Mouse (Mus musculus) embryonic facial prominence, embryonic 11.5 days (tissue): Measurements from ENCODE around the gene Acap2. TPM values are rescaled to one million over a fixed set of nuclear protein-coding genes. Genes with fewer than 3 reads are reported as not detected.

ENCODE experiments used
- ATAC-seq: fragments of 200-750 bp; cut with Nextera tagmentation; replicated peaks from 2 replicates; pipeline ENCODE4 v1.8.0; 2017; ENCODE audit warnings: low read depth; ENCODE audit not compliant: insufficient number of reproducible peaks, low FRiP score, low TSS enrichment
- DNase-seq: peaks from one replicate; pipeline ENCODE4 v3.0.0-alpha.2; 2015; ENCODE audit warnings: low spot score
- H3K27ac ChIP-seq: fragments of 300-500 bp; sonication (generic); replicated peaks from 2 replicates; pipeline ENCODE4 v1.5.1; 2014; ENCODE audit warnings: mild to moderate bottlenecking, low read depth, low read length, control low read depth
- H3K27me3 ChIP-seq: fragments of 300-500 bp; sonication (generic); 2 replicates; pipeline ENCODE4 v1.6.1; 2014; ENCODE audit warnings: mild to moderate bottlenecking, low read length, moderate library complexity, mixed read lengths; ENCODE audit not compliant: control insufficient read depth, insufficient read depth
- H3K36me3 ChIP-seq: fragments of 300-500 bp; sonication (generic); replicated peaks from 2 replicates; pipeline ENCODE4 v1.6.1; 2014; ENCODE audit warnings: low read depth, mild to moderate bottlenecking, low read length, moderate library complexity, mixed read lengths; ENCODE audit not compliant: control insufficient read depth, insufficient read depth
- H3K4me1 ChIP-seq: fragments of 300-500 bp; sonication (generic); 2 replicates; pipeline ENCODE4 v1.6.1; 2014; ENCODE audit warnings: low read length, mixed read lengths; ENCODE audit not compliant: control insufficient read depth, insufficient read depth
- H3K4me2 ChIP-seq: fragments of 300-500 bp; sonication (generic); 2 replicates; pipeline ENCODE4 v1.6.1; 2014; ENCODE audit warnings: low read depth, mild to moderate bottlenecking, control low read depth, low read length, moderate library complexity
- H3K4me3 ChIP-seq: fragments of 300-500 bp; sonication (generic); 2 replicates; pipeline ENCODE4 v1.5.1; 2014; ENCODE audit warnings: low read depth, low read length, control low read depth
- H3K9ac ChIP-seq: fragments of 300-500 bp; sonication (generic); replicated peaks from 2 replicates; pipeline ENCODE4 v1.6.1; 2014; ENCODE audit warnings: mild to moderate bottlenecking, control low read depth, low read length
- H3K9me3 ChIP-seq: fragments of 300-500 bp; sonication (generic); replicated peaks from 2 replicates; pipeline ENCODE4 v1.6.1; 2016; ENCODE audit warnings: mild to moderate bottlenecking, low read length, inconsistent platforms, mixed read lengths; ENCODE audit not compliant: control insufficient read depth
- WGBS: fragments of 180-500 bp; shearing (Covaris S2); extraction: QIAGEN DNeasy Blood & Tissue Kit; methylation state at CpG from one replicate; pipeline ENCODE4 v1.1.7; 2014; 5-methylcytosine and 5-hydroxymethylcytosine counted together
- polyA plus RNA-seq: library from polyadenylated mRNA; unstranded; fragments of >200 nt; fragmentation: Nextera tagmentation; extraction: Ambion mirVana; gene quantifications from 2 replicates; pipeline ENCODE4 v1.2.1, GENCODE M21; 2014

Acap2 gene
- polyA plus RNA-seq, 1 experiment from 2014 or later, result 25.4 TPM

GRCm38 (mm10) chr16:31227746-31228145 lies 26.7 kb upstream of the Acap2 start:
- no peak for DNase-seq
- Histone ChIP-seq H3K27ac (no peak overlapping the region), H3K4me2 (no peak overlapping the region), H3K9ac (no peak overlapping the region), H3K9me3 (no peaks in the 10 kb centered on the region), H3K4me1 (no peaks in the 10 kb centered on the region), H3K36me3 (no peaks in the 10 kb centered on the region), H3K4me3 (no peak overlapping the region), H3K27me3 (no peaks in the 10 kb centered on the region)
- 82% methylated on average over 1 of the region's 1 CpGs for WGBS
- ATAC-seq, result no peak

GRCm38 (mm10) chr16:31215271-31215670 lies 14.2 kb upstream of the Acap2 start:
- DNase-seq (no peak), ATAC-seq (no peak)
- 94% methylated on average over 4 of the region's 4 CpGs for WGBS
- H3K27me3 ChIP-seq, result no peaks in the 10 kb centered on the region
- no peaks in the 10 kb centered on the region for H3K9me3 ChIP-seq
- no peak overlapping the region for H3K27ac ChIP-seq
- H3K9ac ChIP-seq, result no peak overlapping the region
- no peaks in the 10 kb centered on the region for H3K36me3 ChIP-seq
- H3K4me2 ChIP-seq, result no peak overlapping the region
- no peaks in the 10 kb centered on the region for H3K4me1 ChIP-seq
- no peak overlapping the region for H3K4me3 ChIP-seq

DNA sequence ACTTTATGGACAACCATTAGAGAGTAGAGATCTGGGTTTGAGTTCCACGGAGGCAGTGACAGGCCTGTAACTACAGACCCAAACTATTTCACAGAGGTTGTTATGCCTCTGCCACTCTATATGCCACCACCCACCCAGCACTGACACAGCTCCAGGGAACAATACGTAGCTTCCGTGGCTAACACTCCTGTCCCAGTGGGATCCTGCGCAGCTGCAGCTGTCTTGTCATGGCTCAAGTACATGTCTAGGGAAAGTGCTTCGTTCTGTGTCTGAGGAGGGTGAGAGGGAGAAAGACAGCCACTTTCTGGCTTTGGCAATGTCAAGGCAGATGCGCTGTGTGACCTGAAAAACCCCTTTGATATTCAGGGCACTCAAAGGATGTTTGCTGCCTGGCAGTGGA lies 12.4 kb upstream of the Acap2 start:
- no peaks in the 10 kb centered on the region for H3K27me3 ChIP-seq
- H3K4me1 ChIP-seq, result no peaks in the 10 kb centered on the region
- H3K4me3 ChIP-seq, result no peak overlapping the region
- no peaks in the 10 kb centered on the region for H3K9me3 ChIP-seq
- no peaks in the 10 kb centered on the region for H3K36me3 ChIP-seq
- DNase-seq (no peak), ATAC-seq (no peak)
- WGBS, result 87% methylated on average over 6 of the region's 6 CpGs
- no peak overlapping the region for H3K27ac ChIP-seq
- H3K4me2 ChIP-seq, result no peak overlapping the region
- H3K9ac ChIP-seq, result no peak overlapping the region

- no peaks in the 10 kb centered on the region for H3K9me3 ChIP-seq
- no peaks in the 10 kb centered on the region for H3K36me3 ChIP-seq
- WGBS, result 77% methylated on average over 9 of the region's 9 CpGs
- no peak overlapping the region for H3K4me2 ChIP-seq
- no peak overlapping the region for H3K4me3 ChIP-seq
- ATAC-seq (no peak), DNase-seq (no peak)
- no peak overlapping the region for H3K9ac ChIP-seq
- H3K27me3 ChIP-seq, result no peaks in the 10 kb centered on the region
- no peak overlapping the region for H3K27ac ChIP-seq
- H3K4me1 ChIP-seq, result no peaks in the 10 kb centered on the region
These were observed 10.5 kb upstream of the Acap2 start for GRCm38 (mm10) chr16:31211503-31211902.

GRCm38 (mm10) chr16:31210453-31210852 lies 9.4 kb upstream of the Acap2 start:
- no peak overlapping the region for H3K9ac ChIP-seq
- no peaks in the 10 kb centered on the region for H3K27me3 ChIP-seq
- no peak overlapping the region for H3K4me3 ChIP-seq
- no peak overlapping the region for H3K4me2 ChIP-seq
- WGBS, result 68% methylated on average over 4 of the region's 4 CpGs
- H3K9me3 ChIP-seq, result no peaks in the 10 kb centered on the region
- H3K27ac ChIP-seq, result no peak overlapping the region
- H3K36me3 ChIP-seq, result no peaks in the 10 kb centered on the region
- DNase-seq (no peak), ATAC-seq (no peak)
- H3K4me1 ChIP-seq, result no peaks in the 10 kb centered on the region

DNA sequence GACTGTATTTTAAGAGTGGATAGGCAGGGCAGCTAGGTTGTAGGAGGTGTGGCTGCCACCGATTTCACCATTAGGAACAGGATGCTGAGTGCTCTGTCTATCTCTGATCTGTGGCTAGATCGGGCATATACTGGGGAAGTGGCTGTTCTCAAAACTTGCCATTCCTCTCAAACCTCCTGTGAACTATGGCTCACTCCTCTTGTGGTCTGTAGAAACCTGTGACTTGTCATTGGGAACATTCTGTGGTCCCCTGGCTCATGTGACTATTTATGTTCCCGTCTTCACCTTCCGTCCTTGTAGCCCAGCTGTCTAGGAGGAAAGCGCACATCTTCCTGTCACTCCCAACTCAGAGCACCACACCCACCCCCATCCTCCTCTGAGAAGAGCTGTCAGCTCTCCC lies 8.9 kb upstream of the Acap2 start:
- H3K27me3 ChIP-seq, result no peaks in the 10 kb centered on the region
- no peak for DNase-seq
- no peak for ATAC-seq
- no peak overlapping the region for H3K27ac ChIP-seq
- no peak overlapping the region for H3K4me3 ChIP-seq
- no peaks in the 10 kb centered on the region for H3K9me3 ChIP-seq
- no peak overlapping the region for H3K9ac ChIP-seq
- no peaks in the 10 kb centered on the region for H3K36me3 ChIP-seq
- H3K4me2 ChIP-seq, result no peak overlapping the region
- WGBS, result 76% methylated on average over 5 of the region's 5 CpGs
- H3K4me1 ChIP-seq, result no peaks in the 10 kb centered on the region

DNA sequence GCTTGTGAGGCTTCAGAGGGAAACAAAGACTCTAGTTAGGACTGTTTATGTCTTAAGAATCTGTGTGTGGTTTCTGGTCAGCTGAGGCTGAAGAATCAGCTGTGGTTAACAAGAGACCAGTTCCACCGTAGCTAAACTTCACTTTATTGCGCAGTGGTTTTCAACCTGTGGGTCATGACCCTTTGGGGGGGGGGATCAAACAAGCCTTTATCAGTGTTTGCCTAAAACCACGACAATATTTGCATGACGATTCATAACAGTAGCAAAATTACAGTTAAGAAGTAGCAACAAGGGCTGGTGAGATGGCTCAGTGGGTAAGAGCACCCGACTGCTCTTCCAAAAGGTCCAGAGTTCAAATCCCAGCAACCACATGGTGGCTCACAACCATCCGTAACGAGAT lies 4.7 kb upstream of the Acap2 start:
- Histone ChIP-seq H3K27me3 (no peaks in the 10 kb centered on the region), H3K9ac (no peak overlapping the region), H3K36me3 (no peaks in the 10 kb centered on the region), H3K4me2 (no peak overlapping the region), H3K27ac (no peak overlapping the region), H3K4me1 (no peaks in the 10 kb centered on the region), H3K4me3 (no peak overlapping the region), H3K9me3 (no peaks in the 10 kb centered on the region)
- WGBS, result 82% methylated on average over 5 of the region's 7 CpGs
- DNase-seq (no peak), ATAC-seq (no peak)

DNA sequence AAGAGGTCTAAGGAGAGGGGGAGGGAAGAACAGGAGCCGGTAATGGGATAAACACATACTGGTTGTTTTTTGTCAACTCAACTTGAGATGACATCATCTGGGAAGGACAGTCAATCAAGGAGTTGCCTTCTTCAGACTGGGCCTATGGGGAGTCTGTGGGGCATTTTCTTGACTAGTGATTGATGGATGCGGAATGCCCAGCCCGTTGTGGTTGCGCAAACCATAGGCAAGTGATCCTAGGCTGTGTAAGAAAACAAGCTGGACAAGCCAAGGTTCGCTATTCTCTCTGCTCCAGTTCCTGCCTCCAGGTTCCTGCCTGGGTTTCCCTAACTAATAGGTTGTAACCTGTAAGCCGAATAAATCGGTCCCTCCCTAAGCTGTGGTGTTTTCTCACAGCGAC lies 4.1 kb upstream of the Acap2 start:
- no peaks in the 10 kb centered on the region for H3K36me3 ChIP-seq
- no peaks in the 10 kb centered on the region for H3K9me3 ChIP-seq
- H3K4me1 ChIP-seq, result no peaks in the 10 kb centered on the region
- H3K9ac ChIP-seq, result no peak overlapping the region
- no peak for ATAC-seq
- DNase-seq, result no peak
- WGBS, result 91% methylated on average over 8 of the region's 8 CpGs
- H3K4me2 ChIP-seq, result no peak overlapping the region
- H3K27ac ChIP-seq, result no peak overlapping the region
- H3K4me3 ChIP-seq, result no peak overlapping the region
- H3K27me3 ChIP-seq, result no peaks in the 10 kb centered on the region
